Mouse (Mus musculus) megakaryocyte progenitor cell, adult 5-6 weeks (primary cell): ENCODE measurements around the gene Prr12. TPM values are rescaled to one million over a fixed set of nuclear protein-coding genes. Genes with fewer than 3 reads are reported as not detected.

Experiments used
- total RNA-seq, 2 experiments: library from RNA; stranded (forward) in 1 of 2; stranded (reverse) in 1 of 2; fragments of 157-497, 149-512 nt in 1 of 2; fragments of 200-1000 nt in 1 of 2; gene quantifications; 2 replicates each; pipeline versions ENCODE4 v1.2.3 to v1.2.4; 2015 to 2017

Gene Prr12
- total RNA-seq, 2 experiments from 2014 or later: 4.0 to 20.5 TPM

Other genes starting within 250 kb of the Prr12 start
Only the 30 nearest of the 36 such genes appear.
- 43.4 and 49.9 TPM in 2 replicates for gene Pnkp, start 195.7 kb downstream of the Prr12 start, total RNA-seq (2015)
- gene Pnkp, start 195.7 kb downstream of the Prr12 start, total RNA-seq (2017): 60.7 and 69.8 TPM in 2 replicates
- 55.3 and 63.9 TPM in 2 replicates for gene Ptov1, start 183.1 kb downstream of the Prr12 start, total RNA-seq (2015)
- 25.5 and 41.5 TPM in 2 replicates for gene Ptov1, start 183.1 kb downstream of the Prr12 start, total RNA-seq (2017)
- gene Med25, start 160.2 kb downstream of the Prr12 start, total RNA-seq (2015): 26.0 and 36.8 TPM in 2 replicates
- 11.4 and 14.5 TPM in 2 replicates for gene Med25, start 160.2 kb downstream of the Prr12 start, total RNA-seq (2017)
- gene Fuz, start 156.8 kb downstream of the Prr12 start, total RNA-seq (2015): 9.8 and 10.6 TPM in 2 replicates
- gene Fuz, start 156.8 kb downstream of the Prr12 start, total RNA-seq (2017): 16.6 and 19.9 TPM in 2 replicates
- 36.1 and 40.4 TPM in 2 replicates for gene Ap2a1, start 123.4 kb downstream of the Prr12 start, total RNA-seq (2015)
- gene Ap2a1, start 123.4 kb downstream of the Prr12 start, total RNA-seq (2017): 25.8 and 39.8 TPM in 2 replicates
- gene Tsks, start 109.7 kb downstream of the Prr12 start, total RNA-seq (2015): not detected in 2 replicates
- not detected in 2 replicates for gene Tsks, start 109.7 kb downstream of the Prr12 start, total RNA-seq (2017)
- gene Cpt1c, start 78.0 kb downstream of the Prr12 start, total RNA-seq (2015): 0.42 and 0.54 TPM in 2 replicates
- gene Cpt1c, start 78.0 kb downstream of the Prr12 start, total RNA-seq (2017): 0.25 and 1.6 TPM in 2 replicates
- 147 and 153 TPM in 2 replicates for gene Prmt1, start 66.3 kb downstream of the Prr12 start, total RNA-seq (2015)
- gene Prmt1, start 66.3 kb downstream of the Prr12 start, total RNA-seq (2017): 113 and 135 TPM in 2 replicates
- gene Irf3, start 55.2 kb downstream of the Prr12 start, total RNA-seq (2015): 71.9 and 79.5 TPM in 2 replicates
- gene Irf3, start 55.2 kb downstream of the Prr12 start, total RNA-seq (2017): 70.4 and 89.4 TPM in 2 replicates
- gene Bcl2l12, start 54.2 kb downstream of the Prr12 start, total RNA-seq (2015): 22.6 and 25.9 TPM in 2 replicates
- 26.2 and 28.0 TPM in 2 replicates for gene Bcl2l12, start 54.2 kb downstream of the Prr12 start, total RNA-seq (2017)
- gene Scaf1, start 36.5 kb downstream of the Prr12 start, total RNA-seq (2015): 19.5 and 21.9 TPM in 2 replicates
- gene Scaf1, start 36.5 kb downstream of the Prr12 start, total RNA-seq (2017): 8.7 and 11.2 TPM in 2 replicates
- gene Rras, start 34.9 kb downstream of the Prr12 start, total RNA-seq (2015): 4.8 and 6.1 TPM in 2 replicates
- gene Rras, start 34.9 kb downstream of the Prr12 start, total RNA-seq (2017): 1.1 TPM in 1 of 2 replicates, not detected in the other
- gene Nosip, start 9.5 kb upstream of the Prr12 start, total RNA-seq (2015): 39.7 and 45.0 TPM in 2 replicates
- 46.8 and 49.2 TPM in 2 replicates for gene Nosip, start 9.5 kb upstream of the Prr12 start, total RNA-seq (2017)
- 2.6 and 4.7 TPM in 2 replicates for gene Prrg2, start 9.8 kb upstream of the Prr12 start, total RNA-seq (2015)
- gene Prrg2, start 9.8 kb upstream of the Prr12 start, total RNA-seq (2017): 3.0 and 4.2 TPM in 2 replicates
- 4.6 and 7.8 TPM in 2 replicates for gene Rcn3, start 39.3 kb upstream of the Prr12 start, total RNA-seq (2015)
- gene Rcn3, start 39.3 kb upstream of the Prr12 start, total RNA-seq (2017): 5.4 TPM in 2 replicates
- gene Fcgrt, start 51.0 kb upstream of the Prr12 start, total RNA-seq (2015): 0.54 and 0.62 TPM in 2 replicates
- 3.9 TPM in 2 replicates for gene Fcgrt, start 51.0 kb upstream of the Prr12 start, total RNA-seq (2017)
- 3,046 and 3,197 TPM in 2 replicates for gene Rps11, start 71.6 kb upstream of the Prr12 start, total RNA-seq (2015)
- gene Rps11, start 71.6 kb upstream of the Prr12 start, total RNA-seq (2017): 1,081 and 1,541 TPM in 2 replicates
- gene Rpl13a, start 75.9 kb upstream of the Prr12 start, total RNA-seq (2015): 2,930 and 3,118 TPM in 2 replicates
- gene Rpl13a, start 75.9 kb upstream of the Prr12 start, total RNA-seq (2017): 3,320 and 3,859 TPM in 2 replicates
- gene Gm45713, start 83.3 kb upstream of the Prr12 start, total RNA-seq (2015): not detected in 2 replicates
- 1.4 TPM in 1 of 2 replicates, not detected in the other for gene Gm45713, start 83.3 kb upstream of the Prr12 start, total RNA-seq (2017)
- gene Flt3l, start 83.6 kb upstream of the Prr12 start, total RNA-seq (2015): 8.2 and 8.5 TPM in 2 replicates
- gene Flt3l, start 83.6 kb upstream of the Prr12 start, total RNA-seq (2017): 4.7 and 7.0 TPM in 2 replicates
- gene Pih1d1, start 101.4 kb upstream of the Prr12 start, total RNA-seq (2015): 114 and 146 TPM in 2 replicates
- 34.9 and 61.8 TPM in 2 replicates for gene Pih1d1, start 101.4 kb upstream of the Prr12 start, total RNA-seq (2017)
- 57.5 and 59.3 TPM in 2 replicates for gene Aldh16a1, start 101.7 kb upstream of the Prr12 start, total RNA-seq (2015)
- 23.4 and 25.8 TPM in 2 replicates for gene Aldh16a1, start 101.7 kb upstream of the Prr12 start, total RNA-seq (2017)
- gene Slc17a7, start 111.1 kb upstream of the Prr12 start, total RNA-seq (2015): 0.07 TPM in 1 of 2 replicates, not detected in the other
- not detected in 2 replicates for gene Slc17a7, start 111.1 kb upstream of the Prr12 start, total RNA-seq (2017)
- not detected in 2 replicates for gene Gfy, start 126.7 kb upstream of the Prr12 start, total RNA-seq (2015)
- not detected in 2 replicates for gene Gfy, start 126.7 kb upstream of the Prr12 start, total RNA-seq (2017)
- not detected in 2 replicates for gene Pth2, start 128.1 kb upstream of the Prr12 start, total RNA-seq (2015)
- gene Pth2, start 128.1 kb upstream of the Prr12 start, total RNA-seq (2017): not detected in 2 replicates
- 0.15 TPM in 1 of 2 replicates, not detected in the other for gene Ccdc155, start 152.0 kb upstream of the Prr12 start, total RNA-seq (2015)
- 0.34 TPM in 1 of 2 replicates, not detected in the other for gene Ccdc155, start 152.0 kb upstream of the Prr12 start, total RNA-seq (2017)
- 3.8 and 5.4 TPM in 2 replicates for gene Dkkl1, start 159.3 kb upstream of the Prr12 start, total RNA-seq (2015)
- 4.2 and 5.6 TPM in 2 replicates for gene Dkkl1, start 159.3 kb upstream of the Prr12 start, total RNA-seq (2017)
- 2.2 TPM in 1 of 2 replicates, not detected in the other for gene Tead2, start 162.9 kb upstream of the Prr12 start, total RNA-seq (2015)
- gene Tead2, start 162.9 kb upstream of the Prr12 start, total RNA-seq (2017): 0.20 TPM in 1 of 2 replicates, not detected in the other
- gene Cd37, start 186.2 kb upstream of the Prr12 start, total RNA-seq (2015): 104 and 124 TPM in 2 replicates
- gene Cd37, start 186.2 kb upstream of the Prr12 start, total RNA-seq (2017): 76.6 and 81.9 TPM in 2 replicates
- gene Slc6a16, start 188.2 kb upstream of the Prr12 start, total RNA-seq (2015): not detected in 2 replicates
- not detected in 2 replicates for gene Slc6a16, start 188.2 kb upstream of the Prr12 start, total RNA-seq (2017)